Mouse (Mus musculus) left cerebral cortex, postnatal 36 days (tissue): Measurements from ENCODE around the gene Adamts17. TPM values are rescaled to one million over a fixed set of nuclear protein-coding genes. Genes with fewer than 3 reads are reported as not detected.

Experiments
- DNase-seq, 2 experiments: peaks; one replicate each; pipeline ENCODE4 v3.0.0; 2021 to 2022; ENCODE audit warnings: low spot score in 2 of 2, mixed read lengths in 1 of 2
- intact Hi-C: fragments of 180-260 bp; cut with DNase I; formaldehyde crosslinking; loops from one replicate; pipeline ENCODE4 v1.15.1; 2025
- total RNA-seq, 2 experiments: library from RNA; stranded (reverse); gene quantifications; 2 replicates each; pipeline ENCODE4 v1.2.3; 2021

Adamts17 gene
- total RNA-seq, 2 experiments from 2014 or later = 7.0 to 16.8 TPM

DNA sequence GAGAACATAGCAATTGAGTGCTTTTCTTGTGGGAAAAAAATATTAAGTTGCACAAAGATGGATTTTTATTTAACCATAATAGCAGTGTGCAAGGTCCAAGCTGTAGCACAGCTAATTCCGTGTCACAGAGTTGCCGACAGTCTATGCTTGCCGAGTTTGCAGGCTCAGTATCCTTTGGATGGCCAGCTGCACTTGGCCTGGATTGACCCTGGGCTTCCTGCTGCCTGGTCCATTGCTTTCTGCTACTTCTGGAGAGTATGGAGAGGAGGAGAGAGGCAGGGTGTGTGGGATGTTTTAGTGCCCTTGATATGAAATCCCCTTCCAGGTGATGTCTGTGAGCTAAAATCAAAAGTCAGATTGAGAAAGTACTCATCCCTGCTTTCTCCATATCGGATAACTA lies 66.4 kb downstream of the Adamts17 start:
- intact Hi-C loops = no loop called here
- no peak for DNase-seq

DNA sequence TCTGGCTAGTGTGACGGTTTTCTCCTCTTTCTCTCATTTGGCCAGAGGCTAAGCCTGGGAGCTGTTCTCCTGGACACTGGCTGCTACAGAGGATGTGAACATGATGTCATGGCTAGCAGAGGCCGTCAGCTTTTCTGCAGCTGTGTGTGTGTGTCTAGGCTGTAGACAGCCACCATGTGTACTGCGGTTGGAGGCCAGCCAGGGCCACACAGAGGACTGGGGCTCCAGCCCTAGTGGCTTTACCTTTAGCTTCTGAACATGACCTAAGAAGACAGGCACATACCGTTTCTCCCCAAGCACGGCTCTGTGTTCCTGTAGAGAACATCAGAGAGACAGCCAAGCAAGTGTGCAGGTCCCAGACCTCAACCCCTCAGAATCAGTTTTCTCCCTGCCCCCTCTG lies 73.3 kb downstream of the Adamts17 start:
- intact Hi-C loops = no loop called here

DNA sequence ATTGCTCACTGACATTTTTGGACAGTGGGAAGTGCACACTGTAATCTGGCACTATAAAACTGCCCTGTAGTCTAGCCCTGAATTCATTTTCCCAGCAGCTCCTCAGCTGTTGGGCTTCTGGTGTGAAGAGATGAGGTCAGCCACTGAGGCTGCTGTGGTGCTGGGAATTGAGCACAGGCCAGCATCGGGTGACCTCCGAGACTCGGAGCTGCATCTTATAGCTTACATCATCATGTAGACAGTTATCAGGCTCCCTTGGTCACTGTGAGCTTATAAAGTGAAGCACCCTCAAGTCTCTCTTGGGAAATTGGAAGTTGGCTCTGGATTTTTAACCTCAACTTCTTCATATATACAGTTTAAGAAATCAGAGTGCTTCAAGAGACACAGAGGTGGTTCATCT lies 84.1 kb downstream of the Adamts17 start:
- intact Hi-C loops = no loop called here
- DNase-seq = no peak

More for the DNA sequence above, 73.3 kb downstream of the Adamts17 start:
- DNase-seq = no peak

DNA sequence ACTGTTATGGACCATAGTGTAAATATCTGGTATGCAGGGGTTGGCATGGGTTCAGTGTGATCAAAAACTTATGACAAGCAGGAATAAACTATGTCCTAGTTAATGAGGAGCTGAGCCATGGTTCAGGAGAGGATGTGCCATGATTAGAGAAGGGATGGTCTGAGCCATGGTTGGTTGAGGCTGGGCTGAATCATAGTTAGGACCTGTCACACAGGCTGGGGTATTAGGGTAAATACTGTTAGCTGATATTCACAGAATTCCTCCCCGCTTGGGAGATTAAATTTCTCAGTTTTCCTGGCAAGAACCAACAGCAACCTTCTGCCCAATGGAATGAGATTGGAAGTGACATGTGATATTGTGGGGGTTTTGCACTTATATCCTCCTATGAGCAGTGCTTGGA lies 84.6 kb downstream of the Adamts17 start:
- intact Hi-C loops = no loop called here
- DNase-seq = no peak

DNA sequence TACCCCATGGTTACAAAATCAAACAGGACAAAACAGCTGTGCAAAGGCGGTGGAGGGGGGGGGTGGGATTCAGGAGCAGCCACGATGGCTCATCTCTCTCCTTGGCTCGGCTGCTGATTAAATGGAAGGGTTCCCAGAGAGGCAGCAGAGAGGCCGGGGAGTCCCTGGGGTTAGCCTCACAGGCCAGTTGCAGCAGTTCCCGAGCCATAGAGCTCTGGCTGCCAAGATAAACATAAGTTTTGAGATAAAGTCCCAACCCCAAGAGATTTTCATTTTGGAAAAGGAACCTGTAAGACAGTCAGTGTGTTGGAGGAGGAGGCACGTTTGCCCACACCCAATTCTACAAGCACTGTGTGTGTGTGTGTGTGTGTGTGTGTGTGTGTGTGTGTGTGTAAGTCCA lies 89.7 kb downstream of the Adamts17 start:
- no peak for DNase-seq
- intact Hi-C loops = no loop called here

DNA sequence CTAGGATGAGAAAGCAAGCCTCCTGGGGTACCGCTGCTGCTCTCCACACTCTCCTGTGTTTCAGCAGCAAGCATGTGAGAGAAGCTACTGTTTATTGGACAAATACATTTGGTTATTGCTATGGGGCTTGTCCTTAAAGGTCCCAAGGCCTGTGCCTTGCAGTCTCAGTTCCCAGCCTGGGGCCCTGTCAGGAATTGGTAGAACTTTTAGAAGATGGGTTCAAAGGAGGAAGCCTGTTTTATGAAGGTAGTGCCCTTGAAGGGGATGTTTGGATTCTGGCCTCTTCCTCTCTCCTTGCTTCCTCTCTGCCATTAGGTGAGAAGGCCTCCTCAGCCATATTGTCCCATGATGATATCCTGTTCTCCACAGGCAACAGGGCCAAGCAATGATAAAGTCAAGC lies 91.8 kb downstream of the Adamts17 start:
- intact Hi-C loops = loop anchor here (5.0 kb wide), 1 partner anchor 64 kb away; no protein-coding TSS in a partner anchor
- DNase-seq = no peak

DNA sequence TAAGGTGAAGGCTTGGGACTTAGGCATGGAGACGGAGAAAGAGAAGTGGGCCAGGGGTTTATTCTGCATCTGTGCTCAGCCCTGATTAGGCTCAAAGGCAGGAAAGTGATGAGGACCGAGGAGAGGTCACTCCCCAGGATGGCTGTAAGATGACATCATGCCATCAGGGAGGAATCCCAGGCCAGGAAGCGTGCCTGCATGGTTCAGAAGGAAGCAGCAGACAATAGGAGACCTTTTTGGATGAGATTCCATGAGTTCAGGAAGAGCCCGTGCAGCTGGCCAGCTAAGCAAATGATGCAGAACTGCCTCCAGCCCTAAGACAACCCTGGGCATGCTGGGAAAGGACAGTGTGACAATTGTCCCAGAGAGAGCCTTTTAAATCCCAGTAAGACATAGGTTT lies 93.7 kb downstream of the Adamts17 start:
- DNase-seq = no peak
- intact Hi-C loops = loop anchor here (5.0 kb wide), 1 partner anchor 66 kb away; no protein-coding TSS in a partner anchor

DNA sequence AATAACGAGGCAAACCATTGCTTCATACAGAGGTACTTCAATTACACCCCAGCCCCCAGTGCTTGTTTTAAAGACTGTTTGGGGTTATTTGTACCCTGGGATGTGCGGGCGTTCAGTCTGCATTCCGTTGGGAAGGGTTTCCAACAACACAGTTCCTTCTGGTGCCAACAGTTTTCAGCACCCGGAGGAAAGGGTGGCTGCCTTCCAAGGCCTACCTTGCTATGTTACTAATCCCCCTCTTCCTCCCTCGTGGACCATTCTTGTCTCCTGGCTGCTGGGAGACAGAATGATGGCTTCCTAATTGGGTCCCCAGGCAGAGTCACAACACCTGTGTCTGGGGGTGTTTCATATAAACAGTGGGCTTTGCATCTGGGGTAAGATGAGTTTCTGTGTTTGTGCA lies 94.5 kb downstream of the Adamts17 start:
- intact Hi-C loops = loop anchor here (5.0 kb wide), 1 partner anchor 67 kb away; no protein-coding TSS in a partner anchor
- DNase-seq = peak; percentile 61 to 75

DNA sequence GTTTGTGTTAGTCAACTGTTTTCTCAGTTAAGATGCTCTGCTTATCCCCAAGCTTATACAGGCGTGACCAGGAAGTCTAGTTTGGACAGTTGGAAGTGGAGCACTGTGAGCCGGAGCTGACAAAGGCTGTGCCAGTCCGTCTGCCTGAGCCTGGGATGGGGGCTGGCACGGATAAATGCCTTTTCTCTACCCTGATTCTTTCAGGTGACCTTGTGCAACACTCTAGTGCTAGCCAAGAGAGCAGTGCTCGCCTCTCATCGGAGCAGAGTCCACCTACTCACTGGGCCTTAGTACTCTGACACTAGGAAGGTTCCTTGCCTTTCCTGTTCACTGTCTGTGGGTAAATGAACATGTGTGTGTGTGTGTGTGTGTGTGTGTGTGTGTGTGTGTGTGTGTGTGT lies 95.5 kb downstream of the Adamts17 start:
- DNase-seq = no peak
- intact Hi-C loops = no loop called here

DNA sequence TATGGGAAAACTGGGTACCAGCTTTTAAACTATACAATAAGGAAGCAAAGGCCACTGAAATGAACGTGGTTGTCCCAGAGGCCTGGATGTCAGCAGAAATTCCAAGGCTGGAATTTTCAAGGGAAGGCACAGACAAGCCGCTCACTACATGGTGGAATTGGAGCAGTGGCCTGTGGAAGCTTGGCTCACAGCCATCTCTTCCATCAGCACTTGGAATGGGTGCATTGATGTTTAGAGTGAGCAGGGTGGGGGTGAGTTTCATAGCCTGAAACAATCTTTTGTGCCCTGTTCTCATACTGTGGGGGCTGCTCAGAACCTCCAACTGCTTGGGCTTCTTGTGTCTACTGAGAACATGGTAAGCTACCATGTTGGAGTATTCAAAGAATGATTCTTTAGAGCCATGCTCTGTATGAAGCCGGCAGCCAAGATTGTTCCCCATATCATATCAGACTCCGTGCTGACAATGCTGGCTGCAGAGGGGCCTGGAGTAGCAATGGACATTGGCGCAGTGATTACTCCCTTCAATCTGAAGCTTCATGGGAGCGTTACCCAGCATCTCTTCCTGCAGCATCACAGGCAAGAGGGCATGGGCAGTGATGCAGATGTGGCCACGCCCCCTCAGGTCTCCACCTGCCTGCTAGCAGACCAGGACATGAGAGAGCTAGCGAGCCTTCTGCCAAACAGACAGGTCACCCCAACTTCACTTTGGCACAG lies 96.7 kb downstream of the Adamts17 start:
- no peak for DNase-seq
- intact Hi-C loops = no loop called here

DNA sequence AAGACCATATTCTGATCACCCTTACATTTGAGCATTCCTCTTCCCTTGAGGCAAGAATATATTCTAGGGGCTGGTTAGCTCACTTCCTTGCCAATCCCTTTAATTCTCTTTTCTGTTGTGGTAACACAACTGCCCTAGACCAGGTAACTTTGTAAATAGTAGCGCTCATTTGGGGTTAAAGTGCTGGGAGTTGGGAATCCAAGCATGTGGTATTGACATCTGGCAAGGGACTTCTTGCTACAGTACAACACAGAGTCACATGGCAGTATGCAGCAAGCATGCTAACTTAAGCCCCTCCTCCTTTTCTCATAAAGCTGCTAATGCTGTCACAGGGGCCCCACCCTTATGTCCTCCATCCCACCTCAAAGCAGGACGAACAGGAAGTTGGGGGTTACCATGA lies 97.4 kb downstream of the Adamts17 start:
- intact Hi-C loops = no loop called here
- DNase-seq = no peak

DNA sequence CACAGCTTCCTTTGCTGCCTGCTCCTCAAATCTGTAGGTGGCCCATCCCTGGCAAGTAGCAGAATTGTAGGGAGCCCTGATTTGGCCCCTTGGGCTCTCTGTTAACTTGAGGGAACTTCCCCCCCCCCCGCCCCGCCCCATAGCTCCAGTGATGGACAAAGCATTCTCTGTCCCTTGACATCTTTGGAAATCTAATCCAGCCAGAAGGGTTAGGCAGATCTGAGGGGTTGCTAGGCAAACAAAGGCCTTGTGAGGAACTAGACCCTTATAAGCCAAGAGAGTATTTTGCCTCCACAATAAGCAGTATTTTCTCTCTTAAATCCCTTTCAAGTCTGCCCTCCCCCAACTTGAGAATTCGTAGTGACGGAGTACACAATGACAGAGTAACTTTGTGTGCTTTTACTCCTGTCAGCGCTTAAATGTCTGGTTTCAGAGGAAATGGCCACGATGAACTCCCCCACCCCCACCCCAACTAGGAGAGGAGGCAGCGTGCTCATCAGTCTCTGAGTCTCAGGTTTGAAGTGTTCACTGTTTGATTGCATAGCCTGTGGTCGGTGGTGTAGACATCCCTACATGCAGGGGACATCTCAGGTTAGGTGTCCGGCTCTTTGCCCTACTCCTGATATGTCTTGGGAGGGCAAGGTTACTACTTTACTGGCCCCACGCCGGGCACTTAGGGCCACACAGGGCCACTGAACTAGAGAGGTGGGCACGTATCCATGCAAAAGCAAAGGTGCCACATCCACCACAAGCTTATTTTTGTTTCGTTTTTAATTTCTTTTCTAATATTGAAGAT lies 99.7 kb downstream of the Adamts17 start:
- intact Hi-C loops = no loop called here
- no peak for DNase-seq

DNA sequence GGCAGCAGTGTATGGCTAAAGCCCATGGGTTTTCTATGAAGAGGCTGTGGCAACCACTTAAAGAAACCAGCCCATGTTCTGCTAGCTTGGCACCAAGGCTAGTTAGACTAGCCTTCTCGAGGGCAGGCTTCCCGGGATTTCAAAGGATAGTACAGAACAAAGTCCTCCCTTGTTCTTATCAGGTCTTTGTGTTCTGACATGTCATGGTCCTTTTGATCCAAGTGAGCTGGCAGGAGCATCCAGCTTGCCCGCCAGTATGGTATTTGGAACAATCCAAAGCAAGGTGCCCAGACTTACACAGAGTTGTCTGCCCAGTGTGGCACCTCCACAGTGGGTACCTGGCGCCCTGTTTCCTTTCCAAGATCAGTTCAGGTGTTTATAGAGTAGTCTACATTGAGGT lies 101.2 kb downstream of the Adamts17 start:
- intact Hi-C loops = no loop called here

DNA sequence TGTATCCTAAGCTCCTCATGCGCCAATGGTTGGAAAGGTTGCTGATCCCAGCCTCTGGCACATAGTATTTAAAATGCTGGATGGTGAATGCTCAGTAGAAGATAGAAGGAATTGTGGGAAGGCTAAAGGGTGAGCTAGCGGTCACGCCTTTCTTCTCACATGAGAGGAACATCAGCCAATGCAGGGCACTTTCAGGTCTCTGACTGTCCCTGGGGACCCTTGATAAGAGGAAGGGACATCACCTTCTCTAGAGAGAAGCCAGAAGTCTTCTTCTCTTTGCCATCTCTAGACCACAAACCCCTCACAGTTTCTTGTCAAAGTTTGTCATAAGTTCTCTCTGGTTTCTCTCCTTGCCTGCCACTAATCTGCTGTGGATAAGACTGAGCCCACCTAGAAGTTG lies 109.5 kb downstream of the Adamts17 start:
- intact Hi-C loops = no loop called here
- no peak for DNase-seq

More for the DNA sequence above, 101.2 kb downstream of the Adamts17 start:
- DNase-seq = no peak

DNA sequence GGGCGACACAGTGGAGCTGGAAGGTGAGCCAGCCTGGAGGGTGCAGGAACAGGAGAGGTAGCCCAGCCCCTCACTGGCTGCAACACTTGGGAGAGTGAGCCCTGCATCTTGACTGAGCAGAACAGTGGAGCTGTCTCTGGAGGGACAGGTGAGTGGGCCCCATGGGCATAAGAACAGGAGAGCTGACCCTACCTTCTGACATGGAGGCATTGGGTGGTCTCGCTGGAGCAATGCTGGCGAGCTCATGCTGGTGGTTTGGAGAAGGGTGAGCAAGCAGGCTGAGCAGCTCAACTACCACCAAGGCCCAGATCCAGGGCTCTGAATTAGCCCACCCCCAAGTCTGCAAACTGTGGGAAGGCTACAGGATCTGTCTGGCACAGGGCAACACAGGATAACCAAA lies 113.4 kb downstream of the Adamts17 start:
- intact Hi-C loops = no loop called here
- DNase-seq = no peak

DNA sequence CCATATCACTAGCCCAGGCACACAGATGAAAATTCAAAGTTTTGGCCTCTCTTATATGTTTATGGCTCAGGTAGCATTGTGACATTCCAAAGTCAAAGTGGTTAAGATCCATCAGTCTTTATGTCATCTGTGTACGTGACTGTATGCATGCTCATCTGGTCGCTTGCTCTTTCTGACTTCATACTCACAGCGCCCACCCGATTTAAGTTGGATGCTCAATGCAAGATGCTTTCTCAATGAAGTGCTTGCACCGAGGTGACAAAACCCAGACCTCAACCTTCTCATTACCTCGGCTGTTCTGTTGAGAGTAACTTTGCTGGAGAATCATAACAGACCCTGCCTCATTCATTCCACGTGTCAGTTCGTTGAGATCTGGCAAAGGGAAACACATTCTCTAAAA lies 114.5 kb downstream of the Adamts17 start:
- intact Hi-C loops = no loop called here
- no peak for DNase-seq

DNA sequence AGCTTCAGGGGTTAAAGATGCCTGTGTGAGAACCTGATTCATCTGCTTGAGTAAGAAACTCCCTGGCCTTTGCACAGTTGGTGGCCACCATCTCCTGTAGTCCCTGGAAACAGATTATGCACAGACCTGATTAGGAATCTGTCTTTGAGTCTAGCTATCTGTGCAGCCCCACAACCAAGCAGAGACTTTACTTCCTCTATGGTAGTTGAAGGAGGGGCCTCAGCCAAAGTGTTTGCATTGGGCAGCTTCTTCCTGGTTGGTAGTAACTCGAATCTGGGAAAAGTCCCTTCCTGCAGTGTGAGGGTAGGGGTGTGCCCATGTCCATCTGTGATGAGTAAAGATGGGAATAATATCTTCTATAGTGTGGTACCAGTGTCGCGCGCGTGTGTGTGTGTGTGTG lies 115.2 kb downstream of the Adamts17 start:
- DNase-seq = no peak
- intact Hi-C loops = no loop called here

DNA sequence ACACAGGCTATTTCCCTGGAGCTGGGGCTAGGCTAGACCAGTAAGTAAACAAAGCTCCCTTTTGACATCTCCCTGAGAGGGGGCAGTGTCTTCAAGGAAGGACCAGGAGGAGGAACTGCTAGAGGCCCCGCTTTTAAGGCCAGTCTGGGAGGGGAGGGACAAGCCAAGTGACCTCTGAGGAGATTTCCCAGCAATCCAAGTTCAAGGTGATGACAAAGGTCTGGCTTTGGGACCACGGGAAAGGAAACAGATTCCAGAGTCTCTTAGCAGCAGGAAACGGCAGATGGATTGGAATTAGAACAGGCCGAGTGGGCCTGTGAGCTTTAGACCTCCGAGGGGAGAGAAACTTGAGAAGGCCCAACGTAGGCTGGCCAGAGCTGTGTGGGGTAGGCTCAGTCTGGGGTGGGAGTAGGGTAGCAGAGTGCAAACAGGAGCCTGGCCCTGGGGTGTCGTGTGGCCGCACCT lies 116.0 kb downstream of the Adamts17 start:
- no peak for DNase-seq
- intact Hi-C loops = no loop called here

DNA sequence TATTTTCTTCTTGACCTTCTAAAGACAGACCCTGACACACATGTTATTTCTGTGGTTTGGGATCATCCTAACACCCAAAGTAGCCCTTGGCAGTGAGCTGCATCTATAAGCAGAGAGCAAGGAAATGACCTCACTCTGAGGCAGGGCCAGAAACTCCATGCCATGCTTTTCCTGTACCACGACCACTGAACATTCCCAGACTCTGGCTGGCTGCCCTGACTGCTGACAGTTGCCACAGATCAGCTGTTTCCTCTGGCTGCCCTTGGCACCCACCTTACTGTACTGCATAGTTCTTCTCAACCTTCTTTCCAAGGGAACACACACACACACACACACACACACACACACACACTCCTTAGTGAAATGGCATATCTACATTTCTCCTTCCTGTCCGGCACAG lies 116.4 kb downstream of the Adamts17 start:
- DNase-seq = no peak
- intact Hi-C loops = no loop called here

DNA sequence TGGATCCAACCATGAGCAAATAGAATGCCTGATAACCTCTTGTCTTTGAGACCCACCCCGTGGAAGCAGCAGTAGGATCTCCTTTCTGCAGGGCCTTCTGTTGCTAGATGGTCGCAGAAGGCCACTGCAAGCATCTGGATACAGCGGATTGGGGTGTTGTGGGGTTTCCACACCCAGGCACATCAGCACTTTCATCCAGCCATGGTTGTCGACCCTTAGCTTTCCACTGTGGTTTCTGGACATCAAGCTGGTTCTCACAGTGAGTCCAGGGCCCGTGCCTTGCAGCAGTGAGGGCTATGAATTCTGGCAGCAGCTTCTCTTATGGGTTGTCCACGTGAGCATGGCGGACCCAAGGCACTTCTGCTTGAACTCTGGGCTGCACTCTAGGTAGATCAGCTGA lies 118.2 kb downstream of the Adamts17 start:
- no peak for DNase-seq
- intact Hi-C loops = no loop called here
